Mouse (Mus musculus) CH12F3 (cell line): ENCODE data around the gene Anp32e.
"Not testable (repeated sequence)": the region's sequence is repeated elsewhere in the genome, so short reads cannot be mapped to it uniquely, and the experiment has no call there.

Source experiments
- in situ Hi-C: fragments of 300-500 bp; cut with MboI; formaldehyde crosslinking; loops from 2 replicates; pipeline ENCODE4 v1.14.3; 2020; ENCODE audit warnings: low sequenced_read_pairs

Gene Anp32e

DNA sequence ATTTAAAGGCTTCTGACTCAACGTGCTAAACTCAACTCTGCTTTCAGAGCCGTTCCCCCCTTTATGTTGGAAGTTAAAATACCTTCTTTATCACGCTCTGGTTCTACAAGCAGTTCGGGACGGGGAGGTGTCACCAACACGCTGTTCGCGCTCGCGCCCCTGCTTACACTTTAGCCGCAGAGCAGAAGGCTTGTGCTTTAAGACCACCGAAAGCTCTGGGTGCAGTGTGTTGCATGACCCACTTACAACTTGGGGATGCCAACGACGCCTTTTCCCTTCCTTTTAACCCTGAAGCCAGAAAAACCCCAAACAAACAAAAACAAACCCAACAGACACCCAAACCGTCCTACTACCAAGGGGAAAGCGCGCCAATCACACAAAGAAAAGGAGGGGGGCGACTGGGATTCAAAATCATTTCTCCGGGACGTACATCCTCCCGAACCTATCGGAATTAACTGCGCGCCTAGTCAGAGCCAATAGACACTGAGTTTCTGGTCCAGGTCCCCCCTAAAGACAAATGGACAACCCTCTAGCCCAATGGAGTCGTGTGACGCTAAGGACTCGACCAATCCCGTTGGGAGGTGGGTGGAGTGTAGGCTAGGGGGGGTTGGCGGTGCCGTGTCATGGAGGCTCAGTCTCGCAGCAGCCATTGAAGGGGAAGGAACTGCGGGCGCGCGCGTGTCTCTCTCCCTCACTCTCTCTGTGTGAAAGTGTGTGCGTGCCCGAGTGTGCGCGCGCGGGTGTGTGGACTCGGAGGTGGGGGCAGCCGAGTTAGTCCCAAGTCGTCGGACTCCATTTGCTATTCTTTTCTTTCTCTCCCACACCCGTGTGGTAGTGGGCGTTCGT, at the start of gene Anp32e:
TSS of gene Anp32e (plus strand) at position 589 of the 846 bp plus-strand sequence.
- in situ Hi-C loops, result no loop called here

GRCm38 (mm10) chr3:95881979-95882815, 46.8 kb upstream of the Anp32e start, which contains the start of gene Ciart:
Ciart (minus strand) TSS chr3:95882251.
- in situ Hi-C loops, result no loop called here

DNA sequence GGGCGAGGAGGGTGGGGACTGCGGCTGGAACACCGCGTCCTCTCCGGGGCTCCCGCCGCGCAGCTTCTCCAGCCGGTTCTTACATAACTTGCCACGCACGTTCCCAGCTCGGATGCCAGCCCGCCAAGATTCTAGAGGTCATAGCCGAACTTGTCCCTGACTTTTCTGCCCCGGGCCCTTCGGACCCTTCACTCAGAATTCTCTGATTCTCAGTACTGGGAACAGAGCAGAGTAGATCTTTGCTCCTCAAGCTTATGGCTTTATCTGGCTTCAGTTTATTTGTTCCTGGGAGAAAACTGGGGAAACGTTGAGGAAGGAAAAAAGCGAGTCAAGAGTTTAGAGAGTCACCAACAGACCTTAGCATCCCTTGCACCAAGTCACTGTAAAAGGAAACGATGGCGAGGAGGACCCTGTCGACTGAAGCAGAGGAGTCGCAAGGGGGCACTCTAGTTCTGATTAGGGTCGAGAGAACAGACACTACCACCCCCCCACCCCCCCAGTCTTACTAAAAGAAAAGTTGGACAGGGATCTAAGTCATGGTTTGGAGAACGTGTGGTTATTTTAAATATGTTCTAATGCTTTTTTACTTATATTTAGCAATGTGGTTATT, 46.1 kb upstream of the Anp32e start:
- in situ Hi-C loops, result no loop called here

DNA sequence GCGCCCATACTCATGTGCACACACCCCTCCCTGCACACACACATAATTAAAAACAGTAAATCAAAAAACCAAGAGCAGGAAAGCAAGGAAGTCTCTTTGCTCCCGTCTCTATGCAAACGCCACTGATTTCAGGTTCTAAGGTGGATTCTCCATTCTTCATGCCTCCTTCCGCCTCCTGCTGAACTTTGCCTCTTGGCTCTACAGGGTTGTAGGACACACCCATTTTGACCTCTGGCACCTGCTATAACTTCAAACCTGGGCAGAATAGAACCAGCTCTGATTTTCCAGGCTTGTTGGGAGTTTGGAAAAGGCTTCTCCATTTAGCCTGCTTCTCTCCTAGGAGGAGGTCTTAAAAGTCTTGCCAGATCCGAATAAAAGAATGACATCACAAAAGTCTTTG, 44.6 kb upstream of the Anp32e start:
- in situ Hi-C loops, result no loop called here

DNA sequence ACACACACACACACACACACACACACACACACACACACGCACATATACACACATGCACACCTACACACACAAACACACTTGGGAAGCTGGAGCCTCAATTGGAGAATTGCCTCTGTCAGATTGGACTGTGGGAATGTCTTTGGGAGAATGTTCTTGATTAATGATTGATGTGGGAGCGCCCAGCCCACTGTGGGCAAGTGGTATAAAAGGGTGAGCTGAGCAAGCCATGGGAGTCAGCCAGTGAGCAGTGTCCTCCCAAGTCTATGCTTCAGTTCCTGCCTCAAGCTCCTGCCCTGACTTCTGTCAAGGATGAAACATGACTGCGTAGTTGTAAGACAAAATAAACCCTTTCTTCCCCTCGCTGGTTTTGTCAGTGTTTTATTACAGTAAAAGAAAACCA, 41.5 kb upstream of the Anp32e start:
- in situ Hi-C loops, result no loop called here

DNA sequence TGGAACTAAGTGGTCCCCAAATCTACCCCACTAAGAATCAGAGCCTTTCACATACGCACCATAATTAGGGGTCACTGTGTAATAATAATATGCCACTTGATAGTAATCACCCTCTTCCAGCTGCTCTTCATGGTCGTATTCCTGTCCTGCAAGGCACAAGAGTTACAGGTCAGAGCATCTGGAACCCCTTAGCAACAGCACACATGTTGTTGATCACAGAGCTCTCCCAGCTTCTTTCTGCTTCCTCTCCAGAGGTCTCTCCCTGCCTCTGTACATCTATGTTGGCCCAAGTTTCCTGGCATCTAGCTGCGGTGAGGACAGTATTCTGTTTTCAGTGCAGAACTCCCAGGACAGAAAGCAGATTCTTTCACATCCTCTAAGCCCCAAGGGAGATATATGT, 39.4 kb upstream of the Anp32e start:
- in situ Hi-C loops, result no loop called here

DNA sequence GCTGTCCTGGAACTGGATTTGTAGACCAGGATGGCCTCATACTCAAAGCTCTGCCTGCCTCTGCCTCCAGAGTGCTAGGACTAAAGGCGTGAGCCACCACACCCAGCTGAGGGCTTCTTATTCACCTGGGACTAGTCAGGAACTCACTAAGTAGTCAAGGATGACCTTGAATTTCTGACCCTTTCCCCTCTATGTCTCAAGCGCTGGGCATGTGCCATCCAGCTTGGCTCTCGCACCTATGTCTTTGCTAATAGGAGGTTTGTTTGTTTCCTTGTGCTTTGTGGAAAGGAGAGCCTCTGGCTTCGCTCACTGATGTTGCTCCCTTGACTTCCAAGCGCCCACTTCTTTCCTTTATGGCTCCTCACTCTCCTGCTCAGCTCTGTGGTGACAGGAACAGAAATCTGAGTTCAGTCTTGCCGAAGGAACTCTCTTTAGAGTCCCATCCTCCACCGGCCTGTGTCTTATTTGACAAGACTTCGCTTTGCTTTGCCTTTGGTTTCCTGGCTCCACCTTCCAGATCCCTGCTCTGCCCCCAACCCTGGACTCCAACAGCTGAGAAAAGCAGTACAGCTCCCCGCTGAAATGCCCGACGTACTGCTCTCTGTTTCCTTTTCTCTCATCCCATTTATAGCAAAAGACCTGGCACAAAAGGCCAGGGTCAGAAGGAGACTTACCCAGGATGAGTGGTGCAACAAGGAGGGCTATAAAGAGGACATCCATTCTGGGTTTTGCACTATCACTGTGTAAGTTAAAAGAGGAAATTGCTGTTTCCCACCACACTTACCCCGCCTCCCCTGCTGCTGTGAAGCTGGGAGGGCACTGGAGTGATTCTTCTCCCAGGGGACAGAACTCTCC, 37.6 kb upstream of the Anp32e start, which contains the start of gene BC028528:
TSS of gene BC028528 (minus strand) at position 795 of the 855 bp plus-strand sequence.
- in situ Hi-C loops, result no loop called here

DNA sequence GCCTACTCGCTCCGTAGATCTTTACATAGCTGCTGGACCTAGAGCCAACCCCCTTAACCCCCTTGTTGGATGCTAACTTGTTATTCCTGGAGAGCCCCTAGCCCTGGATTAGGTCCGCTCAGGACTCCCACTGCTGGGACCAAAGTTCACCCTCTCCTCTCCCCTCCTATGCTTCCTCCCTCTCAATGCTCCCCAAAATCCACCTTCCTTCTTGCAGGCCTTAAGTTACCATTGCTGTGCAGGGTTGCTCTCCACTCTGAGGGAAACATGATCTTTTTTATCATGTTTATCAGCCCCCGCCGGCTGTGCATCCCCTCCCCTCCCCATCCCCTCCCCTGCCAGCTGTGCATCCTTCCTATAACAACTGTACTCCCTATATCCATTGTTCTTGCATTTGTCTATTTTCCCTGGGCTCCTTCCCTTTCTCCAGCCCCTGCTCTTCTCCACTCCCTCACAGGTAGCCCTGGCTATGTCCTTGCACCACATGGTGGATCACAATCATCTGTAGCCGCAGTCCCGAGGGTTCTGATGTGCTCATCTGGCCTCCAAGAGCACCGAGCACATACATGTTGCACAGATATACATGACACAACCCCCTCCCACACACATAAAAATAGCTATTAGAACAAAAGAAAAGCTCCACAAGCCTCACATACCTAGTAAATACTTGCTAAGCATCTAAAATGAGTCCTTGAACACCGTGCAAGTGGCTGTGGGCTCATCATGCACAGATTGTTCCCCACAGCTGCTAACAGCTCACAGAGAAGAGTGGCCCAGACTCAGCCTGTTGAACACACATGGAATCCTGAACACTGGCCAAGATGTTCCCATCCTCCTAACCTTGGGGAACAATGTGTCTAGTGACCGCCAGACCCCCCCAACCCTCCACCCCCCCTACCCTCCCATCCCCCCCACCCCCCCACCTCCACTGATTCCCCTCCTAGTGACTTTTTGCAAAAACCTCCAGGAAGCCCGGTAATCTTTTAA, 36.7 kb upstream of the Anp32e start:
- in situ Hi-C loops, result no loop called here

- in situ Hi-C loops, result no loop called here
Measured at GRCm38 (mm10) chr3:95893126-95893525, 35.9 kb upstream of the Anp32e start.

- in situ Hi-C loops, result not testable (repeated sequence)
Measured at GRCm38 (mm10) chr3:95893606-95894316, 35.3 kb upstream of the Anp32e start, which contains the start of gene Aph1a. Aph1a (plus strand) TSS chr3:95893969.

DNA sequence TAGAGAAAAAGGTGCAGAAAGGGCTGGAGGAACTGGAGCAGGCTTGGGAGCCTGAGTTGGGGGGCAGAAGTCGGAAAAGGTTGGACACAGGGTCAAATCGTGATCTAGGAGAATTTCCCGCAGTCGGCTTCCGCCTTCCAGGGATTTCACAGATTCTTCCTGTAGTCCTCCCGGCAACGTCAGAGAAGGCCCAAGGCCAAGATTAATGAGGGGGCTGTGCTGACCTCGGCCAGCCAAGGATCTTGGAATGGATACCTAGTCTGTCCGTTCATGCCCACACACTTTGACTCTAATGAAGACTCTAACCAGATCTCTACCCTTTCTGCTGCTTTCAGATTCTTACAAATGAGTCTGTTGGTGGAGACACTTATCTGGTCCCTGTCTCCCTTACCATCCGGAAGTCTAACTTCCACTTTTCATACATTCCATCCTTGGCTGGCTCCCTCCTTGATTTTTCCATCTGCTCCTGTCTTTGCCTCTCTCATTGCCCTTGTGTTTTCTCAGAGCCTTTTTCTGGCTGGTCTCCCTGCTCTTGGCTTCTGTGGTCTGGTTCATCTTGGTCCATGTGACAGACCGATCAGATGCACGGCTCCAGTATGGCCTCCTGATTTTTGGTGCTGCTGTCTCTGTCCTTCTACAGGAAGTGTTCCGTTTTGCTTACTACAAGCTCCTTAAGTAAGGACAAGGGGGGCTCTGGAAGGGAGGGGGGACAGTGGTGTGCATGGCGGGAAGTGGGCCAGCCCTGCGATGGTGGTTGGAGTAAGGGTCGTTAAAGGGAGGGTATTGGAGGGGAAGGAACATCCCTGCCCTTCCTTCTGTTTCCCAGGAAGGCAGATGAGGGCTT, 34.5 kb upstream of the Anp32e start:
- in situ Hi-C loops, result no loop called here

DNA sequence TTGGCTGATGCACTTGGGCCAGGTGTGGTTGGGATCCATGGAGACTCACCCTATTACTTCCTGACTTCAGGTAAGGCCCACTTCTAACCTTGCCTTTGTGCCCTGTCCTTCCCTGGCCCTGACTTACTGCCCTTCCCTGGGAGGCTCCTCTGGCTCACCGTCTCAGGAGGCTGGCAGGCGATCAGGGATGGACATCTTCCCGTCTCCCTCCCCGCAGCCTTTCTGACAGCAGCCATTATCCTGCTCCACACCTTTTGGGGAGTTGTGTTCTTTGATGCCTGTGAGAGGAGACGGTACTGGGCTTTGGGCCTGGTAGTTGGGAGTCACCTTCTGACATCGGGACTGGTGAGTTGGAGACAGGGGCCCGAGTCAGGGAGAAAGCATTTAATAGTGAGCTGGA, 33.5 kb upstream of the Anp32e start:
- in situ Hi-C loops, result not testable (repeated sequence)

- in situ Hi-C loops, result no loop called here
Measured at GRCm38 (mm10) chr3:95899800-95900524, 29.1 kb upstream of the Anp32e start.

DNA sequence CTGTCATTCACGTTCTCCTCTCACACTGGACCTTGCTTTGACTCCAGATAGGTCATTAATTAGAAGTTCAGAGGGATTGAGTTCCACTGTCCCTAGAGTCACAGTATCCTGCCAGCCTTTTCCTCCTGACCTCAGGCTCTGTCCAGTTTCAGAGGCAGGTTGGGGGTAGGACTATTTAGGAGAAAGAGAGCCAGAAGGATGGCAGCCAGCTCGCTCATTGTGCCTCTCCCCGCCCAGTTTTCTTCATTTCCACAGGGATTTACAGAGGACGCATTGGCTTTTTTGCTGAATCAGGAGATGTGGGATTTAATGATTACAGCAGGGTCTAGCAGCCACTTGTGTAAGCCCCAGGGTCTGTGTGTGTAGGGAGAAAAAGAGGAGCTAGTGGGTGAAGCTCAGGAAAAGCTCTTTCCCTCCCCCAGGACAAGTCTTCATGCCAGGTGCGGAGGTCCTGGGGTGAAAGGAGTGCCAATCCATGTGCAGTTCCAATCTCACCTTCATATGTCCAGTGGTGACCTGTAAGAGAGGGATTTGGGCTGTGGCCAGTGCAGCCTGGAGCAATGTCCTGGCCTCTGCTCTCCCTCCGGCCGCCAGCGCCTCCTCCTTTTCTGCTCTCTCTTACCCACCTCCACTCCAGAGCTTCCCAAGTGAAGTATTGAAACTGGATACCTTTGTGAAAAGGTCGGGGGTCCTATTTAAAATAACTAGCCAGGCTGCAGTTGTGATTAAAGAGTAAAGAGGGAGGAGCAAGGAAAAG, 27.3 kb upstream of the Anp32e start:
- in situ Hi-C loops, result no loop called here

- in situ Hi-C loops, result no loop called here
Measured at GRCm38 (mm10) chr3:95902373-95902625, 26.7 kb upstream of the Anp32e start.

GRCm38 (mm10) chr3:95902643-95903042, 26.4 kb upstream of the Anp32e start:
- in situ Hi-C loops, result no loop called here
